Mouse (Mus musculus) T-helper 2 cell (primary cell): Measurements from ENCODE around the gene 4930564D02Rik.

ENCODE experiments used
- in situ Hi-C: fragments of 300-600 bp; cut with MboI, MseI; formaldehyde crosslinking; loops from one replicate; pipeline ENCODE4 v1.15.1; 2025; ENCODE audit warnings: high pct_unique_total_duplicates

Gene 4930564D02Rik

DNA sequence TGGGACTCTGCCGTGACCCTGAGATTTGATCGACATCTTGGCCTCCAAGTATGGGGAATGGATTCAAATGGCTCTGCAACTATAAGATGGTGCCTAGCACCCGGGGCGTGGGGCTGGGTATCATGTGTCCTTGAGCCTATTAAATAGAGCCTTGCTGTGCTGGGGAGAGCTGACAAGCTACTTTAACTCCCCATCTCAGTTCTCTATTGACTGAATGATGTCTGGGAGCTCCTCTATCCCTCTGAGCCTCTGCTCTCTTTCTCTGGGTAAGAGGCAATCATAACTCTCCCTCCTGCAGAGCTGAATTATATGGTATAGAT, 33.6 kb downstream of the 4930564D02Rik start:
- in situ Hi-C loops: no loop called here

DNA sequence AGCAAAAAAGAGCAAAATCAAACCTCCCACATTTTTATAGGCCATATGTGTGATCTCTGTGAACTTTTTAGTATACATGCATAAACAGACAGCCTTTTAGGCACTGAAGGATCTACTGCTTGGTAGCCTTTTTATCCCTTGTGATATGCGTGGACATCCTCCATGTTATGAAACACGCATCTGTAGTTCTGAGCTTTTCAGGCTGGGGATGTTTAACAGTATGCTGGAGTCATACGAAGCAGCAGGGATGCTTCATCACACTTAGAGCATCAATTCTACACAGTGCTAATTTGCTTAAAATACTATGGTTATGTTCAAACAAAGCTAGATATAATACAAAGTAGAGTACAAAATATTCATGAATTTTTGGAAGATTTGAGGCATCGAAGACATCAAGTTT, 39.2 kb downstream of the 4930564D02Rik start:
- in situ Hi-C loops: no loop called here

DNA sequence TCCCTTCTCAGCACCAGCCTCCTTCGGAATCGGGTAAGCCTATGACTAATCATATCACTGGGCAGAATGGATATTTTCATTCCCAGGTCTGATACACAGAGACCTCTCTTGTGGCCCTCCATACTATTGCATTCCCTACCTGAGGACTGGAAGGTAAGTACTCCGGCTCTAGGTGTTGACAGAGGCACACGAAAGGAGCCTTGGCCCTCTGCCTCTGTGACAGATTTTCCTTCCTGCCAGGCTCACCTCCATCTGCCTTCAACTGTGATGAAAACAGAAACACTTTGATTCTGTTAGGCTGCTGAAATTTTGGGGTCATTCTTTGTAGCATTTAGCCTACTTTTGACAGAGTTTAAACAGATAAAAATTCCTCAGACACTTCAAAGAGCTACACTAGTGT, 47.2 kb downstream of the 4930564D02Rik start:
- in situ Hi-C loops: no loop called here

DNA sequence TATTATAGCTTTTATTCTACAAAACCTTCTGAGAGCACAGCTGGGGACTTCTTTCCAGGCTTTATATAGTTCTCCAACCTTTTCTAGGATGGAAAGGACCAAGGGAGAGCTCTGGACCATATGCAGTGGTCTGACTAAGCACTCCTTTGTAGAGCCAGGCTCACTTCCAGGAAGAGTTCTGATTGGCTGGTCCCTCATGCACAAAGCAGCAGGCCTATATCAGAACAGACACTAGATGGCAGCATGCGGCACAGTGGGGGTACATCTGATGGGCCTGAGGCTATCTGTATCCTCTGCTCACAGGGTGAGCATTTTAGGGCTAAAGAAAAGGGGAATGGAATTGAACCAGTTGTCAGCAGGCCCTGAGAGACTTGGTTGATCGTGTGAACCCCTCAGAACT, 47.6 kb downstream of the 4930564D02Rik start:
- in situ Hi-C loops: no loop called here

DNA sequence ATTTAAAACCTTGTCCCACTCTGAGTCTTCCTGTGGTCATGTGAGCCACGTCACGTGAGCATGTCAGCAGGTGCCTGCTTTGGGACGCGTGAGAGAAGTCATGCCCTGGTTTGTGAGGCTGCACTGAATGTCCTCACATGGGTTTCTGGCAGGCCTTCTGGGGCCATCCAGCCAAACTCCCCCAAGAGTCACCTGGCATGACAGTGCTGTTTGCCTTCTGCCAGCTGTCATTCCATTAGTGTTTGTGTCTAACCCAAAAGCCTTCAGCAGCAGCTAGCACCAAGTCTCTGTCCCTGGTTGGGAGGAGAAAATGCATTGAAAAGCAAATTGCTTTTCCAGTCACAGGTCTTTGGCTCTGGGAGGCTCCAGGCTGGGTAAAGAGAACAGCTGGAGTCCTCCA, 50.0 kb downstream of the 4930564D02Rik start:
- in situ Hi-C loops: loop anchor here (5.0 kb wide), 1 partner anchor 41 kb away; no protein-coding TSS in a partner anchor

DNA sequence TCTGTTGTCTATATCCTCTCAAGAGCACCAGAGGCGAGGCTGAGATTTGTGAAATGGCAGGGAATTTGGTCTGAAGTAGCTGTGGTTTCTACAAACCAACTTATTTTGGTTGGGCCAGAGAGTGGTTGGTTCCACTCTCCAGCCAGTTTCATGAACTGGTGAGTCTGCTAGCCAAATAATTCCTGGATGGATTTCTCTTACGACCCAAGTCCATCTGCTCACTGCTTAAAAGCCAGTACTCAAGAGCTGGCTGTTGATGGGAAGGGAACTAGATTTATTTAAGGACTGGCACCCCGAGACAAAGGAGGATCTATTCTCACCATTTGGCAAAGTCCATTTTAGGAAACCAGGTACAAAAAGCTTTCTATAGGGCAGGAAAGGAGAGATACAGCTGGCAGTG, 57.1 kb downstream of the 4930564D02Rik start:
- in situ Hi-C loops: no loop called here

DNA sequence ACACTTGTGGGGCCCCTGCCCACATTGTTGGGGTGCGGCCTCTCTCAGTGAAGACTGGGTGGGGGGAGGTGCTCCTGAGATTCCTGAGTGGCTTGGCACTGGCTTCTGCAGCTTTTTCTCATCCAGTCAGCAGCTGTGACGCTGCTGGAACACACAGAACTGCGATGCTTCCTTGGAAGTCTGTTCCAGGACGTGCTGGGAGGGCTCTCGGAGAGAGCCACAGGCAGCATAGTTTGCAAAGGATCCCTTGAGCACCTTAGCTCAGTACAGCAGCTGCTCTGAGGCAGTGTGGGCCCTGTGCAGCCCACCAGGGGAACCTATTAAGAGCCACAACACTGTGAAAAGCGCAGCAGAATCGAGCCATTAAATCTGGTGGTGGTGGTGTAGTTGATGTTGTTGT, 61.2 kb downstream of the 4930564D02Rik start:
- in situ Hi-C loops: no loop called here
